Mouse (Mus musculus): Measurements from ENCODE around the gene Clrn2.

Gene Clrn2

DNA sequence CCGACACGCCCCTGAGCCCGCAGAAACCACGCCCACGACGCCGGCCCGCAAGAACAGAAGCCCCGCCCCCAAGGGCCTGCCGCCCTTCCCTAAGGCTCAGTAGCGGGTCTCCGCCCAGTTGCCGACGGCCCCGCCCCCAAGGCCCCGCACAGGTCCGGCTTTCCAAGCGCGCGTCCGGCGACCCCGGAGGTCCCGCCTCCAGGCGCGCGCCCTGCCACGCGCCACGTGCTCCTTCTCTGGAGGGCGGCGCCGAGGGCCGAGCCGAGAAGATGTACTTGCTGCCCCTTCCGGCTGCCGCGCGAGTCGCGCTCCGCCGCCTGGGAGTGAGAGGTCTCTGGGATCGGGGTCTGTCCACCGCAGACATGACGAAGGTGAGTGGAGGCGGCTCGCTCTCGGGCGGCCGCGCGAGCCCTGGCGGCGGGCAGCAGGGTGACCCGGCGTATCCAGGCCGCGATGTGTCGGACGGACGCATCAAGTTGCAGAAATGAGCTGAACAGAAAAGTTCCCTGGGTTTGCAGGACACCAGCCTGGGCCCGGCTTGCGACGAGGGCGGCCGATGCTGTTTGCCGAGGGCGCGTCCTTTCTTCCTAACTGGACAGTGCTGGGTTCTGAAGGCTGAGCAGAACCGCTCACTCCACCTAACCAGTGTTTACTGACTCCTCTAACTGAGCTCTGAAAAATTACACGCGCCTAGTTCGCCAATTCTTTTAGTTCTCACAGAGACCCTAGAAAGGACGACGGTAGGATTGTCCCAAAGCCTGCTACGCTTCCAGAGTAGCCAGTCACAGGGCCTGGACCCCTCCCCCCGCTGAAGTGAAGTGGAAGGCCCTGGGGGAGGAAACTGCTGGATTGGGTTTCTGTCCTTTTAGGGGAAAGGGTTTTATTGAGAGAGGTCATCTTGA is 39.9 kb downstream of the Clrn2 start, which contains the start of gene Lap3:
Gene Lap3 (plus strand): TSS at position 184 of the 902 bp plus-strand sequence.
- CTCF ChIA-PET: no interaction called here
- POLR2A ChIA-PET: interaction anchor here in 2 of 4 experiments (0.6 to 16.9 kb wide), 18 partner anchors 9 to 177 kb away, joined by 3 to 249 read pairs (median 5); partner anchors contain the start of genes Ncapg (in 2 of the 2) and Qdpr (in 2 of the 2)

DNA sequence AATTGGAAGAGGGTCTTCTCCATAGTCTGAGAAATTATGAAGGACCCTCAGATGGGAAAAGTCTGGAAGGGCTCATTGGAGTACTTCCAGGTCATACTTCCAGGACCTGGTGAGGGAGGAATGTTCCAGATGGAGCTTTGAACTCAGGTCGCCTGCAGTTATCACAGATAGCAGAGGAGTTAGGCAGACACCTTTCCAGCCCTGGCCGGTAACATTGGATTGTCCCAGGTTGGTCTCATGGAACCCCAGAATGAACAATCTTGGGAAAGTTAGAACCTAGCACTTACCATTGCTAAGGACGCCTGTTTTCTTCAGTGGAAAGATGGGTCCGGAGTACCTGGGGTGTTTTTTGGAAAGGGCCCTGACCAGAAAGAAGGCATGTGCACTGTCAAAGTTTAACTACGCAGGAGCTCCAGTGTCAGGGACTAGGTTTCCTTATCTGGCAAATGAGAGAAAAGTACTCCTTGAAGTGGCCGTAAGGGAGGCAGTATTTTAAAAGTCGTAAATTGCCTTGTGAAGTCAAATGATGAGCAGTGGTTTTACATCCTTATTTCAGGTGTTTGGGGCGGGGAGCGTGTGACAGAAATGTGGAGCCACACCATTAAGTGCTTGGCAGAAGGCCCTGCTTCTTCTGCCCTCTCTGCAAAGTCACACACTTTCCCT is 40.7 kb downstream of the Clrn2 start:
- CTCF ChIA-PET: no interaction called here
- POLR2A ChIA-PET: interaction anchor here in 2 of 4 experiments (0.6 to 16.9 kb wide), 19 partner anchors 8 to 176 kb away, joined by 3 to 249 read pairs (median 5); partner anchors contain the start of genes Ncapg (in 2 of the 2) and Qdpr (in 2 of the 2)

DNA sequence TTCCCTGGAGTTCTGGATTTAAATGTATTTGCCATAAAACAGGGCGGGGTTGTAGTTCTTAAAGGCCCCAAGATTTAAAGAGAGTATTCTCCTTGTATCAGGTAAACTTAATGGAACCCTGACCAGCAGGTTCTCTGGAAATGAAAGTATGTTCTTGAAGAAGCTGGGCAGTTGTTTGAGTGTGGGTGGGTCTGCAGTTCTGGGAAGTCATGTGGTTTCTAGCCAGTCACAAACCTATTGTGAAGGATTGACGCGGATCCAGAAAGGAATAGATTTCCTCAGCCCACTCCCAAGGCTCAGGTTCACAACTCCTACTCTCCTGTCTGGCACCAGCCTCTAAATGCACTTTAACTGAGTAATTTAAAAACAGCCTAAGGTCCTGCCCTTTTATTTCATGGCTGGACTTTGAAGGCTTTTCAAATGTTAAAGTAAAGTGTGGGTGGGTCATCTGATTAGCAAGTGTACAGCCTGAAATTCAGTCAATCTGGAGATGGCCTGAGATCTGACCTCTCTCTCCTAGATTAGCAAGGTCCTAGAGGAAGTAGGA is 42.0 kb downstream of the Clrn2 start:
- ChIA-PET CTCF (interaction anchor here in 1 of 4 experiments (0.6 kb wide), 1 partner anchor 40 kb away, joined by 4 read pairs; no protein-coding TSS in a partner anchor), POLR2A (interaction anchor here (0.6 to 16.9 kb wide), 22 partner anchors 8 to 1847 kb away, joined by 3 to 249 read pairs (median 5); partner anchors contain the start of genes Ncapg (in 3 of the 4) and Qdpr (in 2 of the 4))

DNA sequence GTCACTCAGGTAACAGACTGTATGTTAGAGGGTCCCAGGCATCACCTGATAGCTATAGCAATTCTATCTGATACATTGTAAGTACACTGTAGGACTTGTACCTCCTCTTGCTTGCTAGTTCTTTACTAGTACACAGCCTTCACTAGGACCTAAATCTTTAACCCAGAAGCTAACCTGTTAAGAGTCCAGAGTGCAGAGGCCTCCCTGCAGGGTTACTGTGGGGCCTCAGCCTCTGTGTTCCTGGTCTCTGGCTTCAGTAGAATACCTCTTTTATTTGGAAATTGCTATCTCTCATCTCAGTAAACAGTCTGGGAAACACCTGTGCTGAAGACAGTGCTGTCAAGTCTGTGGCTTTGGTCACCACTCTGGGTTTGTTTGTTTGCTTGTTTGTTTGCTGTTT is 42.5 kb downstream of the Clrn2 start:
- POLR2A ChIA-PET: interaction anchor here in 3 of 4 experiments (0.7 to 16.9 kb wide), 19 partner anchors 7 to 360 kb away, joined by 3 to 249 read pairs (median 7); partner anchors contain the start of genes Ncapg (in 3 of the 3) and Qdpr (in 2 of the 3)
- CTCF ChIA-PET: no interaction called here

DNA sequence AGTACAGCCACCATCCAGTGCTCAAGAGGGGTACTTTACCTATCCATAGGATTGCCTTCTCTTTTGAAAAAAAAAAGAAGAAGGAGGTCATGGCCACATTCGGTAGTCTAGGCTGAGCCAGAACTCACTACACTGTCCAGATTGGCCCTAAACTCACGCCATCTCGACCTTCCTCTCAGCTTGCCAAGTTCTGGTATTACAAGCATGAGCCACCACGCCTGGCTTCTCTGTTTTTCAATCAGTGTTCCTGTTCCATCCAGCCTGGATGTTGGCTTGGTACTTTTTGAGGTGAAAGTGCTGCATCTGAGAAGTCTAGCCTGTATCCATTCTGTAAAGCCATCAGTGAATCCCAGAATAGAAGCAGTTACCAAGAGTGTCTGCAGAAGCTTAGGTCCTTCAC is 42.9 kb downstream of the Clrn2 start:
- POLR2A ChIA-PET: interaction anchor here in 3 of 4 experiments (0.8 to 16.9 kb wide), 15 partner anchors 9 to 174 kb away, joined by 3 to 249 read pairs (median 15); partner anchors contain the start of genes Ncapg (in 3 of the 3) and Qdpr (in 2 of the 3)
- CTCF ChIA-PET: no interaction called here

DNA sequence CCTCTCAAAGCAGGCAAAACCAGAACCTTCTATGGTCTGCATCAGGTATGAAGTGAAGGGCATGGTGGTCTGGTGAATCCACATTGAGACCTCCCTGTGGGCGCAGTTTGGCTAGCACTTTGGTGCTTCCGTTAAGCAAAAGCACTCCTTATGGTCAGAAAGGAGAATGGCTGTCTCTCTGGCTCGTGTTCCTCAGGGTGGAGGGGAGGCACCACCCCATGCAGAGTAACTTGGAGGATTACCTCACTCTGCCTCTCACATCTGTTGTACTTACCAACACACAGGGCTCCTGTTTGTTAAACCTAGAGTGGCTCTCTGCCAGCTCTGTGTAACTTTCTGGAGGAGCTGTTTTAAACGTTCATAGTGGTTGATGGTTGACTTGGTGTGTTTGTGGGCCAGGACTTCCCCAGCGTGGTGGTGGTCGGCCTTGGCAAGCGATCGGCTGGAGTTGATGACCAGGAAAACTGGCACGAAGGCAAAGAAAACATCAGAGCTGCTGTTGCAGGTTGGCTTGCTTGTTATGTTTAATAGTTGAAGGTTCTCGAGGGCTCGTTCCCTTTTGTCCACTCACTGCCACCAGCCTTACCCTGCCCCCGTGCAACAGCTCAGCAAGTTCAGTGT is 43.5 kb downstream of the Clrn2 start:
- ChIA-PET POLR2A (interaction anchor here in 2 of 4 experiments (1.8 to 16.9 kb wide), 9 partner anchors 8 to 173 kb away, joined by 7 to 249 read pairs (median 15); partner anchors contain the start of genes Ncapg (in 2 of the 2) and Qdpr (in 2 of the 2)), CTCF (no interaction called here)

DNA sequence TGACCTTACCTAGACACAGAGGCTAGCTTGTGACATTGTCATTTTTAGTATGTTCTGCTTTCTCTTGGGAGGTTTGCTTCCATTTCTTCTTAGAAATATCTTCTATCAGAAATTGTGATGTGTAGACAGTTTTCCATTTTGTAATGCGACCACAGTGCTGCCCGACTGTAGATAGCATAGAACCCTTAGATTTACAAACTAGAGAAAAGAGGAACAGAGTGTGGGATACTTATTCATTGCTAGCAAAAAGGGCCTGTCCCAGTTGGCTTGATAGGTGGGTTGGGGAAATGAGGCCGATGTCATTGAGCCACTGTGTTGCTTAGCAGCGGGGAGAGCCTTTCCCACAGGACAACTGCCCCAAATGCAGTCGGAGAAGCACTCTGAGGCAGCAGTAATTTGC is 44.0 kb downstream of the Clrn2 start:
- ChIA-PET POLR2A (interaction anchor here in 2 of 4 experiments (2.0 to 16.9 kb wide), 6 partner anchors 16 to 173 kb away, joined by 9 to 249 read pairs (median 15); partner anchors contain the start of genes Ncapg (in 2 of the 2) and Qdpr (in 1 of the 2)), CTCF (no interaction called here)

DNA sequence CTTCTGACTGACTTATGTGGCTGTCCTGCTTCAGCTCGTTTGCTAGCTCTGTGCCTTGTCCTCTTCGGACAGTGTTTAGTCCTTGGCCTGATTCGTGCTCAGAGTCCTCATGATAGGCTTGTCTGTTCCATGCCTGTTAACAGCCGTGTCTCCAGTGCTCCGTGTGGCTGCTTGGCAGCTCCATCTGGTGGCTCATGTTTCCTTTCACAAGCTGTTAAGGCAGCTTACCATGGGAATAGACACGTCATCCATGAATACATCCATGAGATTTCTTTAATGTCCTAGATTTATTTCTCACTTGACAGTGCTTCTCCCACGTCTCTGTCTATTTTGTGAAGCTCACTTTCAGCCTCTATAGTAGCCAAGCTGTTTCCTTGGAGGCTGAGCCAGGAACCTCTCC is 56.5 kb downstream of the Clrn2 start:
- ChIA-PET POLR2A (interaction anchor here in 3 of 4 experiments (0.9 to 13.6 kb wide), 8 partner anchors 8 to 160 kb away, joined by 3 to 249 read pairs (median 4); partner anchors contain the start of genes Lap3 (in 2 of the 3) and Ncapg (in 1 of the 3)), CTCF (no interaction called here)

DNA sequence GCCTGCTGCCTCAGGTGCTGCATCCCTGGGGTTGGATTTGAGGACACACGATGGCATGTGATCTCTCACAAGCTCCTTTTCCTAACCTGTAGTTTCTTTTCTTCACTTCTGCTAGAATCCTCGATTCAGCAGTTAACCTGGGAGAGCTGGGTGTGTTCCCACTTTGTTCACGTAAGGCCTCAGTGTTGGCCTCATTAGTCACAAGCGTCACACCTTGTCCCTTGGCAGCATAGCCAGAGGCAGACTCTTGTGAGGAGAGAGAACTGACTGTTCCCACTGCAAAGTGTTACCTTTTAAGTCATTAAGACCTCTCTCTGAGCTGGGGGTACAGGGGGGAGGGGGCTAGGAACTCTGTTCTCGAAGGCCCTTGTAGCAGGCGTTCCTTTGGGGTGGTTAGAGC is 59.4 kb downstream of the Clrn2 start:
- ChIA-PET POLR2A (interaction anchor here in 3 of 4 experiments (0.6 to 13.6 kb wide), 6 partner anchors 9 to 116 kb away, joined by 3 to 249 read pairs (median 4); partner anchors contain the start of genes Lap3 (in 1 of the 3) and Qdpr (in 1 of the 3)), CTCF (interaction anchor here in 1 of 4 experiments (1.3 kb wide), 1 partner anchor 21 kb away, joined by 3 read pairs; no protein-coding TSS in a partner anchor)

DNA sequence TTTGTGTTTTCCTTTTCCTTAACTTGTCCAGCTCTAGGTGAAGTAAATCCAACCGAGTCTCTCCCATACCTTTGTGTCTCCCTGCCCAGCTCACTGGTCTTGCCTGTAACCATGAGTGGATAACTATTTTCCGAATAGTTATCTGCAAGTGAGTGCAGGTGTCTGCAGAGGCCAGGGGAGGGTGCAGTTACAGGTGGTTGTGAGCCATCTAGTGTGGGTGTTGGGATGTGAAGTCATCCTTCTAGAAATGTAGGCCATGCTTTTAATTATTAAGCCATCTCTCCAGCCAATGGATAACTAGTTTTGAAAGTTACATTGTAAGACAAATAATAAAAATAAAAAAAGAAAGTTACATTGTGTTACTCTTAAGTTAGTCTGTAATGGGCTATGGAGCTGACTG is 60.0 kb downstream of the Clrn2 start:
- POLR2A ChIA-PET: interaction anchor here in 3 of 4 experiments (0.7 to 13.6 kb wide), 6 partner anchors 16 to 156 kb away, joined by 3 to 249 read pairs (median 8); partner anchors contain the start of genes Lap3 (in 1 of the 3), Ncapg (in 1 of the 3) and Qdpr (in 1 of the 3)
- CTCF ChIA-PET: interaction anchor here in 1 of 4 experiments (1.3 kb wide), 1 partner anchor 21 kb away, joined by 3 read pairs; no protein-coding TSS in a partner anchor

All from embryonic stem cell, embryonic (primary cell).